Mouse (Mus musculus) stomach, postnatal 0 days (tissue): Measurements from ENCODE around the gene Trp53bp2.

ENCODE experiments used
- CTCF ChIP-seq: IDR thresholded peaks from 2 replicates; pipeline ENCODE4 v1.5.1; 2016; ENCODE audit warnings: antibody characterized with exemption, low read depth, mild to moderate bottlenecking, moderate library complexity
- EP300 ChIP-seq: optimal IDR thresholded peaks from 2 replicates; pipeline ENCODE3; 2016; ENCODE audit warnings: antibody characterized with exemption

GRCm38 (mm10) chr1:182444116-182444515 lies 35.1 kb downstream of the Trp53bp2 start:
- TF ChIP-seq CTCF (no peak), EP300 (no peak)
